Mouse (Mus musculus) CH12.LX (cell line): Measurements from ENCODE around the gene Sdccag8.

ENCODE experiments used
- CTCF ChIP-seq, 2 experiments: IDR thresholded peaks in 1 of 2; conservative IDR thresholded peaks in 1 of 2; 2 replicates each; pipeline ENCODE4 v1.5.1; 2011 to 2012; ENCODE audit warnings: low read depth in 2 of 2, low read length in 2 of 2, improper control_type of control experiment in 1 of 2, inconsistent platforms in 1 of 2, mild to moderate bottlenecking in 1 of 2, moderate library complexity in 1 of 2
- ELF1 ChIP-seq: IDR thresholded peaks from 2 replicates; pipeline ENCODE4 v1.6.1; 2014; ENCODE audit warnings: low read depth, mild to moderate bottlenecking, inconsistent platforms, low read length, improper control_type of control experiment
- HCFC1 ChIP-seq: IDR thresholded peaks from 2 replicates; pipeline ENCODE4 v1.6.1; 2012; ENCODE audit warnings: low read depth, mild to moderate bottlenecking, inconsistent platforms, low read length, improper control_type of control experiment
- ZNF384 ChIP-seq: IDR thresholded peaks from 2 replicates; pipeline ENCODE4 v1.6.1; 2012; ENCODE audit warnings: low read depth, low read length, improper control_type of control experiment, inconsistent platforms

GRCm38 (mm10) chr1:176849377-176849776 is 34.9 kb downstream of the Sdccag8 start:
- TF ChIP-seq ELF1 (no peak), CTCF (conservative IDR thresholded peaks at IDR 0.05 in 1 of 2, IDR thresholded peaks at IDR 0.05 in 1 of 2; ENCODE audit: low read depth in 2 of 2, low read length in 2 of 2) (no peak), HCFC1 (no peak), ZNF384 (no peak)
